Mouse (Mus musculus): ENCODE measurements at regions not wholly inside any gene's neighbourhood (a gene's known extent, or its start where the extent isn't known, plus 50 kb on each side); places are given as distances from the start of the nearest gene placed in this dataset.

- H3K27ac ChIP-seq (ENCODE audit: low read depth, low read length): no peak overlapping the region
- 87% methylated on average over 2 of the region's 2 CpGs for WGBS
- H3K9me3 ChIP-seq (ENCODE audit: control insufficient read depth, low read length): no peaks in the 10 kb centered on the region
- H3K4me2 ChIP-seq (ENCODE audit: low read length): no peak overlapping the region
- peaks cover 2% of the 10 kb centered on the region; the same call in 1 of the 2 replicates for H3K4me1 ChIP-seq (ENCODE audit: control insufficient read depth, insufficient read depth, low read depth, low read length)
- no peak for ATAC-seq
- no peak overlapping the region for H3K4me3 ChIP-seq (ENCODE audit: low read length)
- H3K9ac ChIP-seq (ENCODE audit: low read depth, low read length): no peak overlapping the region
- no peaks in the 10 kb centered on the region for H3K36me3 ChIP-seq (ENCODE audit: control insufficient read depth, insufficient read depth, low read length)
- H3K27me3 ChIP-seq (replicated peaks; ENCODE audit: control insufficient read depth, insufficient read depth, low read length): no peaks in the 10 kb centered on the region
These were observed 250.1 kb downstream of the Nova1 start for GRCm38 (mm10) chr12:46568665-46569064.

GRCm38 (mm10) chr12:46566324-46566723 lies 252.4 kb downstream of the Nova1 start:
- H3K4me3 ChIP-seq (ENCODE audit: low read length): no peak overlapping the region

GRCm38 (mm10) chr12:46520942-46521341 lies 297.8 kb downstream of the Nova1 start:
- no peaks in the 10 kb centered on the region for H3K27me3 ChIP-seq (replicated peaks; ENCODE audit: control insufficient read depth, insufficient read depth, low read length)
- H3K4me2 ChIP-seq (ENCODE audit: low read length): no peak overlapping the region
- ATAC-seq: peak; percentile 52
- H3K4me3 ChIP-seq (ENCODE audit: low read length): no peak overlapping the region
- H3K9ac ChIP-seq (ENCODE audit: low read depth, low read length): no peak overlapping the region
- 20% methylated on average over 3 of the region's 3 CpGs for WGBS
- H3K36me3 ChIP-seq (ENCODE audit: control insufficient read depth, insufficient read depth, low read length): no peaks in the 10 kb centered on the region
- no peaks in the 10 kb centered on the region for H3K9me3 ChIP-seq (ENCODE audit: control insufficient read depth, low read length)
- no peaks in the 10 kb centered on the region for H3K4me1 ChIP-seq (ENCODE audit: control insufficient read depth, insufficient read depth, low read depth, low read length)
- H3K27ac ChIP-seq (ENCODE audit: low read depth, low read length): no peak overlapping the region

More at GRCm38 (mm10) chr12:46566324-46566723, 252.4 kb downstream of the Nova1 start:
- no peak for ATAC-seq
- H3K4me1 ChIP-seq (ENCODE audit: control insufficient read depth, insufficient read depth, low read depth, low read length): peaks cover 2% of the 10 kb centered on the region; the same call in 1 of the 2 replicates
- no peak overlapping the region for H3K4me2 ChIP-seq (ENCODE audit: low read length)
- H3K27me3 ChIP-seq (replicated peaks; ENCODE audit: control insufficient read depth, insufficient read depth, low read length): no peaks in the 10 kb centered on the region
- no peak overlapping the region for H3K27ac ChIP-seq (ENCODE audit: low read depth, low read length)
- 24% methylated on average over 2 of the region's 2 CpGs for WGBS
- no peaks in the 10 kb centered on the region for H3K36me3 ChIP-seq (ENCODE audit: control insufficient read depth, insufficient read depth, low read length)
- H3K9ac ChIP-seq (ENCODE audit: low read depth, low read length): no peak overlapping the region
- no peaks in the 10 kb centered on the region for H3K9me3 ChIP-seq (ENCODE audit: control insufficient read depth, low read length)

- no peak overlapping the region for H3K4me2 ChIP-seq (ENCODE audit: low read length)
- no peaks in the 10 kb centered on the region for H3K36me3 ChIP-seq (ENCODE audit: control insufficient read depth, insufficient read depth, low read length)
- no peaks in the 10 kb centered on the region for H3K27me3 ChIP-seq (replicated peaks; ENCODE audit: control insufficient read depth, insufficient read depth, low read length)
- H3K4me1 ChIP-seq (ENCODE audit: control insufficient read depth, insufficient read depth, low read depth, low read length): no peaks in the 10 kb centered on the region
- H3K9ac ChIP-seq (ENCODE audit: low read depth, low read length): no peak overlapping the region
- ATAC-seq: no peak
- no peak overlapping the region for H3K4me3 ChIP-seq (ENCODE audit: low read length)
- peaks cover 3% of the 10 kb centered on the region; the same call in 1 of the 2 replicates for H3K9me3 ChIP-seq (ENCODE audit: control insufficient read depth, low read length)
- no peak overlapping the region for H3K27ac ChIP-seq (ENCODE audit: low read depth, low read length)
- WGBS: 87% methylated on average over 3 of the region's 3 CpGs
These were observed 310.9 kb downstream of the Nova1 start for GRCm38 (mm10) chr12:46507829-46508228.

- Histone ChIP-seq H3K4me1 (ENCODE audit: control insufficient read depth, insufficient read depth, low read depth, low read length) (no peaks in the 10 kb centered on the region), H3K9ac (ENCODE audit: low read depth, low read length) (no peak overlapping the region), H3K4me3 (ENCODE audit: low read length) (no peak overlapping the region), H3K9me3 (ENCODE audit: control insufficient read depth, low read length) (no peaks in the 10 kb centered on the region), H3K27ac (ENCODE audit: low read depth, low read length) (no peak overlapping the region), H3K36me3 (ENCODE audit: control insufficient read depth, insufficient read depth, low read length) (no peaks in the 10 kb centered on the region), H3K4me2 (ENCODE audit: low read length) (no peak overlapping the region), H3K27me3 (replicated peaks; ENCODE audit: control insufficient read depth, insufficient read depth, low read length) (no peaks in the 10 kb centered on the region)
- no peak for ATAC-seq
- 32% methylated on average over 6 of the region's 6 CpGs for WGBS
These were observed 326.3 kb downstream of the Nova1 start for GRCm38 (mm10) chr12:46492465-46492864.

- H3K4me1 ChIP-seq (ENCODE audit: control insufficient read depth, insufficient read depth, low read depth, low read length): no peaks in the 10 kb centered on the region
- ATAC-seq: no peak
- H3K36me3 ChIP-seq (ENCODE audit: control insufficient read depth, insufficient read depth, low read length): no peaks in the 10 kb centered on the region
- H3K27ac ChIP-seq (ENCODE audit: low read depth, low read length): no peak overlapping the region
- H3K9me3 ChIP-seq (ENCODE audit: control insufficient read depth, low read length): no peaks in the 10 kb centered on the region
- H3K27me3 ChIP-seq (replicated peaks; ENCODE audit: control insufficient read depth, insufficient read depth, low read length): no peaks in the 10 kb centered on the region
- no peak overlapping the region for H3K4me2 ChIP-seq (ENCODE audit: low read length)
- H3K4me3 ChIP-seq (ENCODE audit: low read length): no peak overlapping the region
- H3K9ac ChIP-seq (ENCODE audit: low read depth, low read length): no peak overlapping the region
These were observed 367.8 kb downstream of the Nova1 start for GRCm38 (mm10) chr12:46450888-46451287.

- no peaks in the 10 kb centered on the region for H3K9me3 ChIP-seq (ENCODE audit: control insufficient read depth, low read length)
- no peaks in the 10 kb centered on the region for H3K27me3 ChIP-seq (replicated peaks; ENCODE audit: control insufficient read depth, insufficient read depth, low read length)
- H3K27ac ChIP-seq (ENCODE audit: low read depth, low read length): no peak overlapping the region
- H3K9ac ChIP-seq (ENCODE audit: low read depth, low read length): no peak overlapping the region
- no peak for ATAC-seq
- WGBS: 71% methylated on average over 7 of the region's 7 CpGs
- no peaks in the 10 kb centered on the region for H3K4me1 ChIP-seq (ENCODE audit: control insufficient read depth, insufficient read depth, low read depth, low read length)
- no peaks in the 10 kb centered on the region for H3K36me3 ChIP-seq (ENCODE audit: control insufficient read depth, insufficient read depth, low read length)
- no peak overlapping the region for H3K4me3 ChIP-seq (ENCODE audit: low read length)
- H3K4me2 ChIP-seq (ENCODE audit: low read length): no peak overlapping the region
These were observed 373.9 kb downstream of the Nova1 start for GRCm38 (mm10) chr12:46444644-46445313.

- Histone ChIP-seq H3K4me2 (ENCODE audit: low read length) (no peak overlapping the region), H3K4me3 (ENCODE audit: low read length) (no peak overlapping the region), H3K9me3 (ENCODE audit: control insufficient read depth, low read length) (0 out of 2 replicates have a peak, but pooled peaks cover 3% of the 10 kb centered on the region), H3K36me3 (ENCODE audit: control insufficient read depth, insufficient read depth, low read length) (no peaks in the 10 kb centered on the region), H3K9ac (ENCODE audit: low read depth, low read length) (no peak overlapping the region), H3K27ac (ENCODE audit: low read depth, low read length) (no peak overlapping the region), H3K27me3 (replicated peaks; ENCODE audit: control insufficient read depth, insufficient read depth, low read length) (no peaks in the 10 kb centered on the region), H3K4me1 (ENCODE audit: control insufficient read depth, insufficient read depth, low read depth, low read length) (no peaks in the 10 kb centered on the region)
- 92% methylated on average over 4 of the region's 4 CpGs for WGBS
- no peak for ATAC-seq
These were observed 399.1 kb downstream of the Nova1 start for GRCm38 (mm10) chr12:46419591-46419990.

- no peaks in the 10 kb centered on the region for H3K4me1 ChIP-seq (ENCODE audit: control insufficient read depth, insufficient read depth, low read depth, low read length)
- H3K9me3 ChIP-seq (ENCODE audit: control insufficient read depth, low read length): 0 out of 2 replicates have a peak, but pooled peaks cover 3% of the 10 kb centered on the region
- WGBS: 75% methylated on average over 4 of the region's 4 CpGs
- H3K27ac ChIP-seq (ENCODE audit: low read depth, low read length): no peak overlapping the region
- H3K4me3 ChIP-seq (ENCODE audit: low read length): no peak overlapping the region
- H3K9ac ChIP-seq (ENCODE audit: low read depth, low read length): no peak overlapping the region
- no peaks in the 10 kb centered on the region for H3K27me3 ChIP-seq (replicated peaks; ENCODE audit: control insufficient read depth, insufficient read depth, low read length)
- no peak overlapping the region for H3K4me2 ChIP-seq (ENCODE audit: low read length)
- ATAC-seq: no peak
- no peaks in the 10 kb centered on the region for H3K36me3 ChIP-seq (ENCODE audit: control insufficient read depth, insufficient read depth, low read length)
These were observed 399.7 kb downstream of the Nova1 start for GRCm38 (mm10) chr12:46418990-46419389.
